Mouse (Mus musculus) telencephalon, adult 2 months (tissue): Measurements from ENCODE around the gene BC004004.
"Not testable (repeated sequence)": the region's sequence is repeated elsewhere in the genome, so short reads cannot be mapped to it uniquely, and the experiment has no call there.

ENCODE experiments used
- DNase-seq: peaks from one replicate; pipeline ENCODE4 v3.0.0-alpha.2; 2011; ENCODE audit warnings: low read depth, low spot score

The BC004004 gene

DNA sequence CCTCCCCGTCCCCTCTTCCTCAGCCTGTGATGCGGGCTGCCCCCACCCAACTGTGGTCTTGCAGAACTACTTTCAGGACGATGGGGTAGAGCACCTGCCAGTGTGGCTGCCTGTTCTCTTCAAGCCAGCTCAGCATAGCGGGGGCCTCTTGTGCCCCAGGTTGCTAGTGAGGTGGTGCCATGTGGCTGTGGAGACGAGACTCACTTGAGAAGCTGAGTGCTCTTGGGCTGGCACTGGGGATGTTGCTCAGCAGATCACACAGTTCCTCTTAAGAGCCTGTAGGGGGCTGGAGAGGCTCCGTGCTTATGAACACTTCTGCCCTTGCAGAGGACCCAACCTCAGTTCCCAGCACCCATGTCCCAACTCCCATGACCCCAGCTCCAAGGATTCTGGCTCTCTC lies 29.2 kb downstream of the BC004004 start:
- DNase-seq = no peak

DNA sequence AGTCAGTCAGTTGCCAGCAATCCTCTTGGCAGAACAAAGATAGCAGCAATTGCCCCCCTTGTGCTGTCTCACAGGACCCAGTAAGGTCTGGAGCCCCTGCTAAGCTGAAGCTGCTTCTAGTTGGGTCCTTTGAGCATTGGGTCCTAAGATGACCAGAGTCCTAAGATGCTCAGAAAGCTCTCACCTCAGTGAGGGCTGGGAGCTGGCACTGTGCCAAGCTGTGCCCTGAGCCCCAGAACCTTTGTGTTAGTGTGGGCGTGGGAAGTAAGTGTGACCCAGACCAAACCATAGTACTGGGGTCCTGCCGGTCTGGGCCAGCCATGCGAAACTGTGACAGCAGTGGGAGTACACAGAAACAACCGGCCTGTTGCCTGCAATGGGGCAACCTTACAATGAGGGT lies 30.7 kb downstream of the BC004004 start:
- DNase-seq = no peak

DNA sequence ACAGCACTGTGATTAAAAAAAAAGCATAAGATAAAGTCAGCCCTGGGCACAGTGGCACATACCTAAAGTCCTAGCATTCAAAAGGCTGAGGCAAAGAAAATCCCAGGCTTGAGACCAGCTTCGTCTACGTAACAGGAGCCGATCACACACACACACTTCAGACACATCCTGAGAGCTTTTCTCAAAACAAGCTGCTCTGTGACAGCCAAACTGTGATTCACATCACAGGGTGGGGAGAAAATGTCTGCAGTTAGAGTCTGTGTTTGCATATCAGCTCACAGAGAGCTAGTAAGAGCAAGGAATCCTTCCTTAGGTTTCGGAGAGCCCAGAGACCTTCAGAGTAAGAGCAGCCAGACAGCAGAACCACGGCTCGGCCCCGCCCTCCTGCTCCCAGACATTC lies 32.3 kb downstream of the BC004004 start:
- DNase-seq = peak; percentile 27

DNA sequence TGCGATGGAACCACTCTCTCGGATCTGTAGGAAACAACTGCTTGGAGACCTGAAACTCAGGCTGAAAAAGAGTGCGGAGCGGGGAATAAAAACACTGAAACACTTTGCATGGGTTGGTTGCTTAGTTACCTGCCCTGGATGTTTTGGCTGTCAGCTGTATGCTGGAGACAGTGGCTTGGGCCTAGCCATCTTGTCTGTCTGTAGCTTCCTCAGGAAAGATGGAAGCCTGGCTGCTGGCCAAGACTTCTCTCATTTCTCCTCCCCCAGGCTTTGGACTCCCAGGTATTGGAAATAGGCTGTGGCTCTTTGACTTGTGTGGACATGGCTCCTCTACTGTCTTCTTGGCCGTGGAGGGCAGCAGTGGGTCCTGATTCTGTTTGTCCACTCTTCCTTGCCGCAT lies 32.8 kb downstream of the BC004004 start:
- DNase-seq = no peak

DNA sequence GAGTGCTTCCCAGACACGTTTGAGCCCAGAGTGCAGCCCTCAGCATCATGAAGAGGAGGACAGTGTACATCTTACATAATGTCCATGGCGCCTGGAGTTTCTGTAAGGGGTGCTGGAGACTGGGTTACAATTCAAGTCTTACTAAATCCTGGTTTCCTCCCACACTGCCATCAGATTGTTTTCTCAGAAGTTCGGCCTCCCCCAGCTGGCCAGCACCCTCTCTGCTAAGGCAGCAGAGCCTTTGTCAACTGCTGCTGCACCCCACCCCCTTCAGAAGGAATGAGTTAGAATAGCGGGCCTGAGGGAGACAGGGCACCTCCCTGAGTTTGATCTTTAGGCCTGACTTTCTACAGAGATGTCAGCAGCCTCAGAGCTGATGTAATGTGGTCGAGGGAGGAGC lies 33.6 kb downstream of the BC004004 start:
- no peak for DNase-seq

DNA sequence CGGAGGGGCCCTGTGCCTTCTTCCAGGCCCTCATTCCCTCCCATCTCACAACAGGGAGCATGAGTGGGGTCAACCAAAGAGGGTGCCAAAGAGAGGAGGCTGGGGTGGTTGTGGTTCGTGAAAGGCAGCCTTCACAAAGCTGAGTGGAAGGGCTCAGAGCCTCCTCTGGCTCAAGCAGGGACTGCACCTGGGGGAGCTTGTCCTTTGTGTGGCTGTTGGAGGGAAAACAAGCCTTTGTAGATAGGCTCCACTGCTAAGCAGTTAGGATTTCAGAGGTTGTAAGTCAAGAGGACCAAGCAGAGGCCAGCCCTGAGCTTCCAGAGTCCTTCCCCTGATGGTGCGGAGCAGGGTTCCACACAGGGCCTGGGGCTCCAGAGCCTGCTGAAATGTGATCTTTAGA lies 34.5 kb downstream of the BC004004 start:
- DNase-seq = no peak

DNA sequence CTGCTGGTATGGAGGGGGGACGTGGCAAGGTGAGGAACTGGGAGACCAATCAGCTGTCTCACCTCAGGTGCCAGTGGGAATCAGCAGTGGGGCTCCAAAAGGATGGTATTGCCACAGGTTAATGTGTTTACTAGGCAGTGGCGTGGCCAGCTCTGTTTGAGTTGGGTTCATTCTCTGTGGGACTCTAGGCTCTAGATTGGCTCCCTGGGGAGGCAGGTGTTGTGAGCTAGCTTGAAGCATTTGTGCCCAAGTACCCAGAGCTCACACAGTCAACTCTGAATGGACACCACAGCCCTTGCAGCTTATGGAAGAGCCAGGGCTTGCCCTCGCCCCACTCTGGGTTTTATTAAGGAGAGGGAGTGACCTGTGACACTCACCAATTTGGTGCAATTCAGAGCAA lies 35.3 kb downstream of the BC004004 start:
- no peak for DNase-seq

DNA sequence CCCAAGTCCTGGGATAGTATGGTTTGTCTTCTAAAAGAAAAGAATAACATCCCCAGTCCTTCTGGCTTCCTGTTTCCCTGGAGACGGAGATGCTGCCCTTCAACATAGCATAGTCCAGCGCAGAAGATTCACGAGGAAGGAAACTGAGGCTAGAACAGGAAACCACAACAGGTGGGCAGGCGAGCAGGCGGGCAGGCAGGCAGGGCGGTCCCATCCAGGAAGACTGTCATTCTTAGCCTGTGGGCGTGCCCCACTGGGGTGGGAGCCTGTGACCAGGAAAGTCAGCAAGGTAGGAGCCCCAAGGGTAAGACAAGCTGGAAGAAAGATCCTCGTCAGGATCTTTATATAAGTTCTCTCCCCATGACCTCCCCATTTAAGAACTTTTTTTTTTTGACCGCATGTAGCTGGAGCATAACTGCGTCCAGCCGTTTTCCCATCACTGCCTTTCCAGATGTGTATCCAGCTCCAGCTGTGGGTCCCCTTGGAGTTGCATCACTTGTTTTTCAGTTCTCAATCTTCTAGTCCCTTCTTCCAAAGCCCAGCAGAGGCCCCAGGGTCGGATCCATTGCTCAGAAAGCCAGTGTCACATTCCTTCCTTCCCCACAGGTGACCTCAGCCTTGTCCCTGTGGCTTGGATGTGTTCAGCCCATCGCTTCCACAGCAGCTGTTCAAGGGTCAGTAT lies 35.9 kb downstream of the BC004004 start:
- DNase-seq = no peak

DNA sequence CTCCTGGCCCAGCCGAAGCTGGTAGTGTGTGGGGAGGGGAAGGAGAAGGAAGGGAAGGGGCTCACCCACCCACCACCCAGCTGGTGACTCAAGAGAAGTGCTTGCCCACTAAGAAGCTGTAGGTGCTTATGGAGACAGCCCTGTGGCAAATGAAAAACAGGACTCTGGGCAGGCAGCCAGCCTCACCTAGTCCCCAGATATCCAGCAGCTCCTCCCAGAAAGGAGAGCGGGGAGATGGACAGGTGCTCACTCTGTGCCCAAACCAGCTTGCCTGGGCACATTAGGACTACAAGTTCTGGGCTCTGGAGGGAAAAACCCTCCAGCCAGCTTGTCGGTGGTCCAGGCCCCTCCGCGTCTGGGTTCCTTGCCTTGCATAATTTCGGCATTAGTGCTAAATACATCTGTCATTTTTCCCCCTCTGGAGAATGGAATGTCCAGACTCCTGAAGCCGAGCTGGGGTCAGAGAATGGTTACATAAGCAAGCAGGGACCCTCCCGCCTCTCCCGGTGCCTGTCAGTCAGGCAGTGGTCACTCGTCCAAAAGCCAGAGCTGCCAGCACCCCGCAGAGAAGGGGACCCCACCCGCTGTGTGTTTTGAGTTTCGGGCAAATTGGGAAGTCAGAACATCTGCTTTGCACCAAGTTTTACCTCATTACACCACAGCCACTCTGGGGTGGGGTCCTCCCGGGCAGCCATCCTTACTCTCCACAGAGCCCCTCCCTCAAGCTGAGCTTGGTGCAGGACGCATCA lies 36.6 kb downstream of the BC004004 start:
- no peak for DNase-seq

DNA sequence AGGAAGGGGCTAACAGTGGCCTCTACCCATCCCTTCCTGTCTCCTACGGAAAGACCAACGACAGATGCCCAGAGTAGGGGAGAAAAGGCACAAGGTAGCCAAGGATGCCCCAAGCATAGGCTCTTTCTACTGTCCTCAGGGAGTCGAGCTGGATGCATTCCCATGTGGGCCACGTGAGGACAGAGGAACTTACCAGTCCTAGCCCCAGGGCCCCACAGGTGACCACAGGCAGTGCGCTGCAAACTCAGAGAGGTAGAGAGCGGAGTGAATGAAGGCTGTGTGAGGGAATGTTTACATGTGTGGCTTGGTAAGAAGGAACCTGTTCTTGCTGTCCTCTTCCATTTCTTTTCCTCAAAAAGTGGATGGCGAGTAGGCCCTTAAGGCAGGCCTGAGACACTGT lies 37.3 kb downstream of the BC004004 start:
- DNase-seq = no peak

DNA sequence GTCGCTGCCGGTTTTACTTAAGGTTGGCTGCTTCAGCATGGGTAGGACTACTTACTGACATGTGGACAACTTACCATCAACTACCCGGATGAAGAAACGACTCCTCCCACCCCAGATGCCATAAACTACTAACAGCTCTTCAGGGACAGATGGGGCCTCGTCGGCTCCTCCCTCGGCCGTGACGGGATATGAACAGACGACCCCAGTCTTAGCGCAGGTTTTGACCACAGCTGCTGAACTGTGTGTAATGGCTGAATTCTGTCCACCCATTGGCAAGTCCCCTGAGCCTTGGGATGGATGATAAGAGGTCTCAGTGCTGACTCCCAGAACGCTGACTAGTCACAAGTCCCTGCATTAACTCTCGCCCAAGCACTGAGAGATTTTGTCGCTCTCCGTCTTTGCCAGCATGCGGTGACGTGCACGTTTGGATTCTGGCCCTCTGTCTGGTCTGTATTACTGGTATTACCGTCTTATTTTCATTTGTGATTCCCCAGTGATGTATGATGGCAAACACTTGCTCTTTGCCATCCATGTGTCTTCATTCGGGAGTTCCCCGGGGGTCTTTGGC lies 41.6 kb downstream of the BC004004 start:
- no peak for DNase-seq

DNA sequence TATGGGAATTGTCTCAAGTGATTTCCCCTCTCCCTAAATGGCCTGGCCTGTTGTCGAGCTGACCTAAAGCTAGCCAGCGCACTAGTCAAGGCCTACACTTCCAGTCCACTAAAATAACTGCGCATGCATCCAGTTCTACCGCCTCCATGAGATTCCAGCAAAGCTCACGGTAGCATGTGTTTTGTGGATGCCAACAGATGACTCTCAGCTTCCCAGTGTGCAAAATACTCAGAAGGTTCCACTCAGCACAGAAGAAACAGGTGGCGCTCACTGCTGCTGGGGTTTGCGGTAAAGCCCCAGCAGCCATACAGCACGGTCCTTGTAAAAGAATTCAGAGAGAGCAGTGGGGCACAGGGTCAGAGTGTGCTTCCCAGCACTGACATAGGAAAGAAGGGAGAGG lies 43.0 kb downstream of the BC004004 start:
- DNase-seq = peak; percentile 53

DNA sequence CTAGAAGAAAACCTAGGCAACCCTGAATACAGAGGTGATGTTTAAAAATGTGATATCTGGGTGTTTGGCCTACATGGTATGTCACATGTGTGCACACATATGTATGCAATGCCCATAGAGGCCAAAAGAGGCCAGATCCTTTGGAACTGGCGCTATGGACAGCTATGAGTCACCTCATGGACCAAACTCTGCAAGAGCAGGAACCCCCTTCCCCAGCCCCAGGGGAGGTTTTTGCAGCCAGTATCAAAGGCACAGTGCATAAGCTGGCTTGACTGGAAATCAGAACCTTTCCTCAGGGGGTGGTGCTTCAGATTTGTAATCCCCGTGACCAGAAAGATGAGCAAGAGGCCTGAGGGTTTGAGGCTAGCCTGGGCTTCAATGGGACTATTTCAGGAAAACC lies 43.5 kb downstream of the BC004004 start:
- no peak for DNase-seq

DNA sequence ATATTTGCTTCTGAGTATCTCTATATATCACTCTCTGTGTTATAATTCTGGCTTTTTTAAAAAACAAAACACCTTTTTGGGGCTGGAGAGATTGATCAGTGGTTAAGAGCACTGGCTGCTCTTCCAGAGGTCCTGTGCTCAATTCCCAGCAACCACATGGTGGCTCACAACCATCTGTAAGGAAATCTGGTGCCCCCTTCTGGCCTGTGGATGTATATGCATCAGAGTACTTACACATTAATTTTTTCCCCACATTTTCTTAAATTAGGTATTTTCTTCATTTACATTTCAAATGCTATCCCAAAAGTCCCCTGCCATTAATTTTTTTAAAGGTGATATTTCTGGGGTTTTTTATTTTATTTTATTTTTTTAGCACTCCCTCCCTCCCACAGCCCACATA lies 44.7 kb downstream of the BC004004 start:
- DNase-seq = no peak

DNA sequence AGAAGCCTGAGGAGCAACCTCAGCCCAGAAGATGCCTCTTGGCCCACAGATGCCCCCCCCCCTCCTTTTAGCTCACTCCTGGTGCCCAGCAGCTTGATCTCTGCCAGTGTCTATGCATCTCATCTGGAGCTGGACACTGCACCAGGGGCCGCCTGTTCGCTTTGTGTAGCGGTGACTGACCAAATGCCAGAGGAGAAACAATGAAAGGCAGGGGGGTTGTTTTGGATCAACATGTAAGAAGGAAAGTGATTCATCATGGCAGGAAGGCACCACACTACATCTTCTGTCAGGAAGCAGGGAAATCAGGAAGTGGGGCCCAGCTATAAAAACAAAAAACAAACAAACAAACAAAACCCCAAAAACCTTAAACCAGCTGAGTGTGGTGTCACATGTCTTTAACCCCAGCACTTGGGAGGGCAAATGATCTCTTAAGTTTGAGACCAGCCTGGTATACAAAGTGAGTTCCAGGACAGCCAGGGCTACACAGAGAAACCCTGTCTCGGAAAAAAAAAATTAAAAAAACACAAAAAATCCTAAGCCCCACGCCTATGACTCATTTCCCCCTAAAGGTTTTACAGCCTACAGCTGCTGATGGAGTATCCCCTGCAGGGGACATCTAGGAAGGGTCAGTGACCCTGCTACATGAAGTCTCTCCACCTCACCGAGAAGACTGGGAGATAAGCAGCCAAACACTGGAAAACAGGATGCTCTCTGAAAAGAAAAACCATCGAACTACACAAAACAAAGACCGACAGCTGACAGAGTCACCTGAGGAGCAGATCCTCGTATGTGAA lies 47.3 kb downstream of the BC004004 start:
- no peak for DNase-seq

DNA sequence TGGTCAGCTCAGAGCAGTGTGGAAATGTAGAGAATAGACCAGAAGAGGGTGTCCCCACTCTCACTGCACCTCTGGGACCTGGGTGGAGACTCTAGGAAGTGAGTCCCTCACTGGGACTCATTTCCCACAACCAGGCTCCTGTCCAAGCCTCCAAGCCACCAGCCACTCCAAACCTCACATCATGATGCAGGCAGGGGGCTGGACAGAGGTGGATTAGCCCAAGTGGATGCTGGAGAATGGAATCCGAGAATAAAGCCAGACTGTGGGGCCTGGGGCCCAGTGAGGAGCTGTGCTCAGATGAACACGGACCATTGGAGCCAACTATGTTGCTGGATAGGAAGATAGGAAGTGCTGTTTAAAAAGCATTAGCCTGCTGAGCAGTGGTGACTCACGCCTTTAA lies 48.3 kb downstream of the BC004004 start:
- no peak for DNase-seq

DNA sequence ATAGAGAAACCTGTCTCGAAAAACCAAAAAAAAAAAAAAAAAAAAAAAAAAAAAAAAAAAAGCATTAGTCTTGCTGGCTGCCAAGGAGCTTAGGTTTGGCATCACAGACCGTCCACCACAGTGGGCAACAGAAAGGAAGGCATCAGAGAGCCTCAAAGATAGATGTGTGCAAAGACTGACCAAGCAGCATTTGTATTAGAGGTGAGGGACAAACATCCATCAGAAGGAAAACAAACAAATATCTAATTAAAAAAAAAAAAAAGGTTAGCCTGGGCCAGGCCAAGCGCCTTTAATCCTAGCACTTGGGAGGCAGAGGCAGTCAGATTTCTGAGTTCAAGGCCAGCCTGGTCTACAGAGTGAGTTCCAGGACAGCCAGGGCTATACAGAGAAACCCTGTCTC lies 48.8 kb downstream of the BC004004 start, which contains the start of gene Pi16:
Gene Pi16 (plus strand): TSS at position 301 of the 400 bp plus-strand sequence.
- not testable (repeated sequence) for DNase-seq

DNA sequence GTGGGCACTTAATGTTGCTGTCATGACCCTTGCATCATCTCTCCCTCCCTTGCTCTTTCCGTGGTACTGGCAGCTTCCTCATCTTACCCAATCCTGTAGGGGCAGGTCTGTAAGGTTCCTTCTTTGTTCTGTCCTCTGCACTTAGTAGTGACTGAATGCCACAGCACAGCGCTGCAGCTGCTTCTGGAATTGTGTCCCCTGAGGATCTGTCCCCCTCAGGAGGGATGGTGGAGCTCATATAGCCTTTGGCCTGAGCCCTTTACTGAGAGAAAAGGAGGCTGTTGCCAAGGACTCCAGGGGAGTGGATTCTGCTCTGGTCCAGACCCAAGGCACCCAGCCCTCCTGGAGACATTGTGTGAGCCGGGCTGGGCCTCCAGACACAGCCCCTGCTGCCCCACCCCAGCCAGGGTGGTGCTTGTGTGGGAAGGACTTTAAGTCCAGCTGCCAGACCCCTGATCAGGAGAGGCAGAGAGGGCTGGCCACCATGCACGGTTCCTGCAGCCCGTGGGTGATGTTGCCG lies 50.2 kb downstream of the BC004004 start:
- no peak for DNase-seq

DNA sequence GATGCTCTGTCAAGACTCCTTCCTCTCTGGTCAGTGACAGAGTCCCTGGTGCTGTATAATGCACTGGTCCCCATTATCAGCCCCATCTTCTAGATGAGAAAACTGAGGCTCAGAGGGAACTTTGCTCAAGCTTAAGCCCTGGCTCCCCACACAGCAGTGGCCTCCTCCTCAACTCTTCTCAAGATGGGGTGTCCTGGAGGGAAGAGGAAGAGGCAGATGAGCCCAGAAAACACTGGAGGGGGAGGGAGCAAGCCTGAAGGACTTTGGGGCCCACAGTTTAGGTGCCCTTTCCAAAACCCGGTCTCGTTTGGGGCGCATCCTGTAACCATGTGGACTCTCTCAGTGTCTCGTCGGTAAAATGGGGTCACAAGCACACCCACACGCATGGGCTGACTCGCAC lies 50.9 kb downstream of the BC004004 start:
- no peak for DNase-seq

DNA sequence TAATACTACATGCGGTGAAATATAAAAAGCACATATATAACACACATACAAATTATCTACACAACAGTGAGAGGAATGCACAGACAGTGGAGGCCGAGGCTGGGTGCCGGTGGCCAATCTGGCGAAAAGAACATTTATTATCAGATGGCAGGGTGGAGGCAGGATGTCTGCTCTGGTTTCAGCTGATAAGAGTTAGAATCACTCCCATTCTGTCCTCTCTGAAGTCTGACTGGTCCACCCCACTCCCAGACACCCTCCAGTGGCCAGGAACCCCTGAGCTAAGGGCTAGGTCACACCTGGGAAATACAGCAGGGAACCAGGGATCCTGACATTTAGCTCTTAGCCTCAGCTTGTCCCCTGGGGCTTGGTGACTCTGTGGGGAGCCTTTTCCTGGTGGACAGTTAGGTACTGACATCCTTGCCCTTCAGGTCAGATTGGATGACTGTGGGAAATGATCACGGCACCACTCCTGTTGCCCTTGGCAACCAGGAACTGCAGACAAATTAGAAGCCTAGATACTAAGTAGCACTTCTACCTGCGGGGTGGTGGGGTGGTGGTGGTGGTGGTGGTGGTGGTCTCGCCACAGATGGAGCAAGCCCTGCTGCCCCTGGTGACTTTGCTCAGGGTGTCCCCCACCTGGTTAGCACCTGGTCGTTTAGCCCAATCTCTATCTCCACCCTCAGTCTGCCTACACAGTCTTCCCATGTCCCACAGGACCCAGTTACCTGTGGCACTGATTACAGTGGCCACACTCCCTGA lies 51.5 kb downstream of the BC004004 start:
- DNase-seq = no peak
